Mouse (Mus musculus): ENCODE data around the gene Fastkd2. TPM values are rescaled to one million over a fixed set of nuclear protein-coding genes. Genes with fewer than 3 reads are reported as not detected.

The Fastkd2 gene
- polyA plus RNA-seq, 1 experiment = not detected

DNA sequence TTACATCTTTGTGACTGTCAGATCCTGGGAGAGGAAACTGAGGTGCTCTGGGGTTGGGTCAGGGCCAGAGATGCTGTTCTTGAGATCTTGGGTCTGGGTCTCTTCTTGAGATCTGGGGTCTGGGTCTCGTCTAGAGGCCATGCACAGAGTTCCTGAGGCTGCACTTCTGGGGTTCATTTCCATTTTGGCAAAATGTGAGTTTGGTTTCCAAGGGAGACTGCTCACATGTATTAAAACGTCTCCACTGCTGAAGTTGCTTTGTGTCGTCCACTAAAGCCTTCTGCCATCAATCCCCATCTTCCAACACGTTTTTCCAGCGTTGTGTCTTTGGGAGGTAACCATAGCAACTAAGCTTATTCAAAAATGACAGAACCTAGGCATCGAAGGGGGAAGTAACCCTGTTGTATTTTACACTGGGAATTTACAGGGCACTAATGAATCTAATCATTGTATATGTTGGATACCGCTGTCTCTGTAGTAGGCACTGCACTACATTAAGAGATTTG is 33.5 kb downstream of the Fastkd2 start:
- 35% methylated on average over 7 of the region's 7 CpGs for WGBS
- TF ChIP-seq CTCF (IDR thresholded peaks at IDR 0.05; ENCODE audit: insufficient read depth, low read depth, low read length) (no peak), POLR2A (IDR thresholded peaks at IDR 0.05; ENCODE audit: insufficient read depth, low read depth, low read length) (no peak)

DNA sequence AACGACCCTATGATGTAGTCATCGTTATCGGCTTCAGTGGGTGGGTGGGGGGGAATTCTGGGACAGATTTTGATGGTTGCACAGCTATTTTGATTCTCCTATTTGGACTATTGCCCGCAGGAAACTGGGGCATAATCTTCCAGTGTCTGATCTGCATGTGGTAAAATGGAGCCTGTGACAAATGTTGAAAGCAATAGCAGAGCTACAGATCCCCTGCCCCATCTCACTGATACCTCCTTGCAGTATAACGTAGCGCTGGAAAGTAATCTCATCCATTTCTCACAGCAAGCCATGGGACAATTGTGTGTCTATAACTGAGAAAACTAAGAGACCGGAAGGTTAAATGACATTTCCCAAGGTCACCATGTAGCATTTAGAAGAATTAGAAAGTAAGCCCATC is 34.0 kb downstream of the Fastkd2 start:
- Histone ChIP-seq H3K4me3 (ENCODE audit: insufficient read depth, low read depth, low read length) (no peak overlapping the region), H3K27ac (ENCODE audit: insufficient read depth, low read depth, low read length) (no peak overlapping the region)
- 49% methylated on average over 7 of the region's 7 CpGs for WGBS

More for the DNA sequence above, 33.5 kb downstream of the Fastkd2 start:
- Histone ChIP-seq H3K4me3 (ENCODE audit: insufficient read depth, low read depth, low read length) (no peak overlapping the region), H3K4me1 (ENCODE audit: control insufficient read depth, insufficient read depth, low read length) (0 out of 2 replicates have a peak, but pooled peaks cover 2% of the 10 kb centered on the region), H3K27ac (ENCODE audit: insufficient read depth, low read depth, low read length) (no peak overlapping the region)

DNA sequence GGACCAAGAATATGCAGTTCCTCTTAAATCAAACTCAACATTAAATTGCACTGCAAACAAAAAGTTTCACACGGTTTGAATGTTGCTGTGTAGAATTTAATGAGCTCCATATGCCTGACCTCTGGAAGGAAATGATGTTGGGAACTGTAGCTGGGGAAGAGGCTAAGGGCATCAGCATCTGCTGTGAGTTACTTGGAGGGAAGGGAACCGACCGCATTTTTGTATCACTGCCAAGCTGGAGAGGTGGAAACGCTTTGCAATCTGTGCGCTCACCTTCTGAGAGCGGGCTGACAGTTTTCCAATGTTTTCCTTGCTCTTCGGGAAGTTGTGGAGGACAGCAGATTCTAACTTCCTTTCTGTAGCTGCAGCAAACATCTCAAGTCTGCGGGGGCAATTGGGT is 37.7 kb downstream of the Fastkd2 start:
- Histone ChIP-seq H3K4me3 (ENCODE audit: insufficient read depth, low read depth, low read length) (no peak overlapping the region), H3K27ac (ENCODE audit: insufficient read depth, low read depth, low read length) (no peak overlapping the region), H3K4me1 (ENCODE audit: control insufficient read depth, insufficient read depth, low read length) (0 out of 2 replicates have a peak, but pooled peaks cover 2% of the 10 kb centered on the region)
- TF ChIP-seq CTCF (IDR thresholded peaks at IDR 0.05; ENCODE audit: insufficient read depth, low read depth, low read length) (no peak), POLR2A (IDR thresholded peaks at IDR 0.05; ENCODE audit: insufficient read depth, low read depth, low read length) (no peak)
- WGBS = 76% methylated on average over 8 of the region's 8 CpGs

More for the DNA sequence above, 34.0 kb downstream of the Fastkd2 start:
- H3K4me1 ChIP-seq (ENCODE audit: control insufficient read depth, insufficient read depth, low read length) = 0 out of 2 replicates have a peak, but pooled peaks cover 2% of the 10 kb centered on the region
- no peak for TF ChIP-seq CTCF (IDR thresholded peaks at IDR 0.05; ENCODE audit: insufficient read depth, low read depth, low read length)
- TF ChIP-seq POLR2A (IDR thresholded peaks at IDR 0.05; ENCODE audit: insufficient read depth, low read depth, low read length) = no peak

DNA sequence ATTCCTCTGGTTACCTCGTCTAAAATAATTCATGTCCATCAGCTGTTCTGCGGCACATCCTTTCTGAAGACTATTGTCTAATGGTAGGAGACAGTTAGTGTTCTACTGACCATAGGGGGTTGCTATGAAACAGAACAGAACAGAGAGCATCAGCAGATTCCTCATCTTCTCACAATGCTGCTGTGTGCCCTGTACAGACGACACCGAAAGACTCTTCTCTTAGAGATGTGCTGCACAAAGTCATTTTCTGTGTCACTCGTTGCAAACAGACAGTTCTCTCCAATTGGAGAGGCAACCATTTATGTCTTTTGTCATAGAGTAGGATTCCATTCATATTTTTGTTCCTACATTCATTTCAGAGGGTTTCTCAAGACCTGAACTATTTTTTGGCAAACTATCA is 38.8 kb downstream of the Fastkd2 start, which contains the start of gene 4933402D24Rik:
4933402D24Rik (minus strand) TSS at position 101 of the 400 bp plus-strand sequence.
- H3K27ac ChIP-seq (ENCODE audit: insufficient read depth, low read depth, low read length) = no peak within 1 kb of the TSS
- 85% methylated on average over 5 of the region's 5 CpGs for WGBS

DNA sequence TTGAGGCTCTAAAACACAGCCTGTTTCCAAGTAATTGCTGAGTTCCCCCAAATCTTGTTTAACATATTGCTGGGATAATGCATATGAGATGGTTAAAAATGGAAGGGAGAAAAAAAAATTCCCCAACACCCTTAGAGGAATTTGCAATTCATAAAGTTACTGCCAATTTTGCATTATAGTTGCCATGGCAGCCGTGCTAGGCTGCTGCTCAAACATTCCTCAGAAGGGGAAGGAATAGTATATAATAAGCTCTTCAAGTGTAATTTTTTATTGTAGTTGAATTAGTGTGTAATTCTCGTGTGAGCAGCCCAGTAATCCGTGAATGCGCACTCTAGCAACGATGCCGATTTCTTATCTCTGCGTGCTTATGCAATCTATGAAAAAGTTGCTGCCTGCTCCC is 39.9 kb downstream of the Fastkd2 start:
- Histone ChIP-seq H3K4me3 (ENCODE audit: insufficient read depth, low read depth, low read length) (no peak overlapping the region), H3K4me1 (ENCODE audit: control insufficient read depth, insufficient read depth, low read length) (no peaks in the 10 kb centered on the region), H3K27ac (ENCODE audit: insufficient read depth, low read depth, low read length) (no peak overlapping the region)
- 55% methylated on average over 7 of the region's 7 CpGs for WGBS
- no peak for TF ChIP-seq CTCF (IDR thresholded peaks at IDR 0.05; ENCODE audit: insufficient read depth, low read depth, low read length)
- TF ChIP-seq POLR2A (IDR thresholded peaks at IDR 0.05; ENCODE audit: insufficient read depth, low read depth, low read length) = no peak

More for the DNA sequence above, 38.8 kb downstream of the Fastkd2 start, which contains the start of gene 4933402D24Rik:
- no peak for TF ChIP-seq POLR2A (IDR thresholded peaks at IDR 0.05; ENCODE audit: insufficient read depth, low read depth, low read length)
- TF ChIP-seq CTCF (IDR thresholded peaks at IDR 0.05; ENCODE audit: insufficient read depth, low read depth, low read length) = no peak
- Histone ChIP-seq H3K4me3 (ENCODE audit: insufficient read depth, low read depth, low read length) (no peak within 1 kb of the TSS), H3K4me1 (ENCODE audit: control insufficient read depth, insufficient read depth, low read length) (no peaks in the 10 kb centered on the region)

DNA sequence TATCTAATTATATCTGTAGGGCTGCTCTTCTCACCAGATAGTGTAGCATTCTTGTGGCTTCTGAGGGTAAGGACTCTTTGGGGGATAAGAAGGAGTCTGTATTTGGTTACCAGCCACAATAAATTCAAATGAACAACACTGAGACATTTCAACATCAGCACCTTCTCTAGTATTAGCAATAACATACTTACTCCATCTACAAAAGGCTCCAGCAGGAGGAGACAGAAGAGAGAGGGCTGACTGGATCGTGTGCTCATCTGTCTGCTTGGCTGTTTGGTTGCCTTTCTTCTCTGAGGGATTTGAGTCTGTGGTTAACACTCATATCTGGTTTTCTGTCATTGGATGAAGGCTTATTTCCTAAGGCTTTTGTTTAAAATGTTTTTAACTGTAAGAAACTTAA is 46.0 kb downstream of the Fastkd2 start:
- H3K27ac ChIP-seq (ENCODE audit: insufficient read depth, low read depth, low read length) = no peak overlapping the region
- 84% methylated on average over 1 of the region's 1 CpGs for WGBS
- no peak for TF ChIP-seq CTCF (IDR thresholded peaks at IDR 0.05; ENCODE audit: insufficient read depth, low read depth, low read length)
- no peak for TF ChIP-seq POLR2A (IDR thresholded peaks at IDR 0.05; ENCODE audit: insufficient read depth, low read depth, low read length)
- H3K4me3 ChIP-seq (ENCODE audit: insufficient read depth, low read depth, low read length) = no peak overlapping the region
- H3K4me1 ChIP-seq (ENCODE audit: control insufficient read depth, insufficient read depth, low read length) = no peaks in the 10 kb centered on the region

DNA sequence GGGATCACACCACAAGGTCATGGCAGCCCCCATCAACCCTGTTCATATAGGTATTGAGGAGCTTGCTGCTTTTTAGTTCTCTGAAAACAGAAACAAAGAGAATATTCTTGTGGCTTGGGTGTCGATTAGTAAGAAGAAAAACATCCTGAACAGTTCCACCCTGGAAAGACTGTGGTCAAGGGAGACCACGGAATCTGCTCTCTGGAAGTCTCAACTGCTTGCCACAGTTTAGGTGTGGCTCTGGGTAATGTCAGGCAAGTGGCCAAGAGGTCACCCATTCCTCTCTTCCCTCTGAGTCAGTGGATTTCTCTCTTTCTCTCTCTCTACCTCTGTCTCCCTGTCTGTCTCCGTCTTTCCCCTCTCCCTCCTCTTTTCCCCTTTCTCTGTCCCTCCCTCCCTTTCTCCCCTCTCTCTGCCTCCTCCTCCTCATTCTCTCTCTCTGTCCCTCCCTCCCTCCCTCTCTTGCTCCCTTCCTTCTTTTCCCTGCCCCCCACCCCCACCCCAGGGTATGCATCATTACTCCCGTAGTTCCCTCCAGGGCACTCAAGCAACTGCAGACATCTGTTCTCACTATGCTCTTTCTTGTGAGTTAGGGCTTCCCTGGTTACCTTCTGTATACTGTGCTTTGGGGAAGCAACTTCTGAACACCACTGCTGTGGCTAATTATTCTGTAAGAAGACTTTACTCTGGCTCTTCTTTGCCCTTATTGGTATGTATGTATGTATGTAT is 46.7 kb downstream of the Fastkd2 start:
- WGBS = 75% methylated on average over 4 of the region's 4 CpGs
- no peak for TF ChIP-seq CTCF (IDR thresholded peaks at IDR 0.05; ENCODE audit: insufficient read depth, low read depth, low read length)
- TF ChIP-seq POLR2A (IDR thresholded peaks at IDR 0.05; ENCODE audit: insufficient read depth, low read depth, low read length) = no peak
- Histone ChIP-seq H3K4me1 (ENCODE audit: control insufficient read depth, insufficient read depth, low read length) (no peaks in the 10 kb centered on the region), H3K4me3 (ENCODE audit: insufficient read depth, low read depth, low read length) (no peak overlapping the region), H3K27ac (ENCODE audit: insufficient read depth, low read depth, low read length) (no peak overlapping the region)

DNA sequence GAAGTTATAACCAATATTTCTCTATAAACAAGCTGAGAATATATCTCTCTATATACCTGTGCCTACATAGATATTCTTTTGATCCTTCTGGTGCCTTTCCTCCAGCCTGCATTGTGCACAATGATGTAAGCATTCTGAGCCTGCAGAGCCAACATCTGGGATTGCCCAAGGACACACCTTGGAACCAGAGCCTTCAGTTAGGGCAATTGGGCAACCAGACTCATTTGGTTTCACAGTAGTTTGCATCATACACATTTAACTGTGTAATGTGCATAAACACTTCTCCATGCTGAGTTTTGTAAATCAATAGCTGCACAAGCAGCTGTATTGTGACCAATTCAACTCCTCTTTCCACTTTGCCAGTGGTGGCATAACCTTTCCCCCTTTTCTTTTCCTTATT is 63.9 kb downstream of the Fastkd2 start:
- TF ChIP-seq POLR2A (IDR thresholded peaks at IDR 0.05; ENCODE audit: insufficient read depth, low read depth, low read length) (no peak), CTCF (IDR thresholded peaks at IDR 0.05; ENCODE audit: insufficient read depth, low read depth, low read length) (no peak)
- Histone ChIP-seq H3K4me1 (ENCODE audit: control insufficient read depth, insufficient read depth, low read length) (no peaks in the 10 kb centered on the region), H3K27ac (ENCODE audit: insufficient read depth, low read depth, low read length) (no peak overlapping the region), H3K4me3 (ENCODE audit: insufficient read depth, low read depth, low read length) (no peak overlapping the region)

Other genes with a start within 250 kb of the Fastkd2 start
- not detected in 2 replicates for gene Gm39653, start 114.6 kb upstream of the Fastkd2 start, polyA plus RNA-seq (2012; ENCODE audit: insufficient read depth, insufficient read length, low replicate concordance, missing spikeins)
- gene Dytn, start 43.7 kb upstream of the Fastkd2 start, polyA plus RNA-seq (2012; ENCODE audit: insufficient read depth, insufficient read length, low replicate concordance, missing spikeins) = not detected in 2 replicates
- gene Mdh1b, start 296 bp upstream of the Fastkd2 start, polyA plus RNA-seq (2012; ENCODE audit: insufficient read depth, insufficient read length, low replicate concordance, missing spikeins) = not detected in 2 replicates
- not detected in 2 replicates for gene 4933402D24Rik, start 38.7 kb downstream of the Fastkd2 start, polyA plus RNA-seq (2012; ENCODE audit: insufficient read depth, insufficient read length, low replicate concordance, missing spikeins)